Mouse (Mus musculus): ENCODE data around the gene Mrtfa. TPM values are rescaled to one million over a fixed set of nuclear protein-coding genes. Genes with fewer than 3 reads are reported as not detected.

Mrtfa gene
- total and polyA plus RNA-seq, 3 experiments, result 2.3 to 18.3 (median 17.2) TPM

- Histone ChIP-seq H3K4me1 (ENCODE audit: insufficient read depth, low read depth, low read length) (no peaks in the 10 kb centered on the region), H3K9me3 (replicated peaks) (no peaks in the 10 kb centered on the region), H3K4me3 (ENCODE audit: low read depth, low read length) (no peak overlapping the region), H3K27me3 (ENCODE audit: insufficient read depth, low read length) (no peaks in the 10 kb centered on the region), H3K36me3 (replicated peaks) (peaks cover 9% of the 10 kb centered on the region)
- TF ChIP-seq TAL1 (conservative IDR thresholded peaks at IDR 0.05; ENCODE audit: low read depth, low read length) (no peak), CTCF (IDR thresholded peaks at IDR 0.05; ENCODE audit: low read depth, low read length) (no peak), POLR2AphosphoS5 (IDR thresholded peaks at IDR 0.05; ENCODE audit: insufficient replicate concordance, low read depth, low read length) (no peak), GATA2 (IDR thresholded peaks at IDR 0.05; ENCODE audit: borderline replicate concordance, low read depth, low read length) (no peak), GATA1 (IDR thresholded peaks at IDR 0.05; ENCODE audit: borderline replicate concordance, low read length) (no peak)
- no peak for ATAC-seq (ENCODE audit: extremely low read depth, insufficient number of reproducible peaks, low FRiP score, poor library complexity, severe bottlenecking)
- no peak for DNase-seq (ENCODE audit: low spot score)
Measured at GRCm38 (mm10) chr15:81118226-81118625, 72.3 kb downstream of the Mrtfa start.

GRCm38 (mm10) chr15:81112589-81112988, 78.0 kb downstream of the Mrtfa start:
- no peak for DNase-seq (ENCODE audit: low spot score)
- ATAC-seq (ENCODE audit: extremely low read depth, insufficient number of reproducible peaks, low FRiP score, poor library complexity, severe bottlenecking), result no peak
- Histone ChIP-seq H3K4me1 (ENCODE audit: insufficient read depth, low read depth, low read length) (no peaks in the 10 kb centered on the region), H3K4me3 (ENCODE audit: low read depth, low read length) (no peak overlapping the region), H3K36me3 (replicated peaks) (peaks cover 9% of the 10 kb centered on the region), H3K27me3 (ENCODE audit: insufficient read depth, low read length) (no peaks in the 10 kb centered on the region), H3K9me3 (replicated peaks) (no peaks in the 10 kb centered on the region)
- TF ChIP-seq POLR2AphosphoS5 (IDR thresholded peaks at IDR 0.05; ENCODE audit: insufficient replicate concordance, low read depth, low read length), result no peak
- no peak for TF ChIP-seq CTCF (IDR thresholded peaks at IDR 0.05; ENCODE audit: low read depth, low read length)

GRCm38 (mm10) chr15:81110315-81110714, 80.2 kb downstream of the Mrtfa start:
- DNase-seq (ENCODE audit: low spot score), result no peak
- TF ChIP-seq POLR2AphosphoS5 (IDR thresholded peaks at IDR 0.05; ENCODE audit: insufficient replicate concordance, low read depth, low read length) (no peak), TAL1 (conservative IDR thresholded peaks at IDR 0.05; ENCODE audit: low read depth, low read length) (no peak), GATA2 (IDR thresholded peaks at IDR 0.05; ENCODE audit: borderline replicate concordance, low read depth, low read length) (no peak), CTCF (IDR thresholded peaks at IDR 0.05; ENCODE audit: low read depth, low read length) (no peak), GATA1 (IDR thresholded peaks at IDR 0.05; ENCODE audit: borderline replicate concordance, low read length) (no peak)
- ATAC-seq (ENCODE audit: extremely low read depth, insufficient number of reproducible peaks, low FRiP score, poor library complexity, severe bottlenecking), result no peak
- Histone ChIP-seq H3K36me3 (replicated peaks) (peaks cover under 1% of the 10 kb centered on the region), H3K4me3 (ENCODE audit: low read depth, low read length) (no peak overlapping the region), H3K4me1 (ENCODE audit: insufficient read depth, low read depth, low read length) (no peaks in the 10 kb centered on the region), H3K27me3 (ENCODE audit: insufficient read depth, low read length) (no peaks in the 10 kb centered on the region), H3K9me3 (replicated peaks) (no peaks in the 10 kb centered on the region)

- H3K27me3 ChIP-seq (ENCODE audit: insufficient read depth, low read length), result no peaks in the 10 kb centered on the region
- TF ChIP-seq CTCF (IDR thresholded peaks at IDR 0.05; ENCODE audit: low read depth, low read length) (no peak), POLR2AphosphoS5 (IDR thresholded peaks at IDR 0.05; ENCODE audit: insufficient replicate concordance, low read depth, low read length) (no peak), GATA1 (IDR thresholded peaks at IDR 0.05; ENCODE audit: borderline replicate concordance, low read length) (no peak), GATA2 (IDR thresholded peaks at IDR 0.05; ENCODE audit: borderline replicate concordance, low read depth, low read length) (no peak), TAL1 (conservative IDR thresholded peaks at IDR 0.05; ENCODE audit: low read depth, low read length) (no peak)
- no peak overlapping the region for H3K4me3 ChIP-seq (ENCODE audit: low read depth, low read length)
- H3K4me1 ChIP-seq (ENCODE audit: insufficient read depth, low read depth, low read length), result peaks cover 3% of the 10 kb centered on the region; the same call in 1 of the 2 replicates
- H3K9me3 ChIP-seq (replicated peaks), result no peaks in the 10 kb centered on the region
- ATAC-seq (ENCODE audit: extremely low read depth, insufficient number of reproducible peaks, low FRiP score, poor library complexity, severe bottlenecking) (no peak), DNase-seq (ENCODE audit: low spot score) (no peak)
- H3K36me3 ChIP-seq (replicated peaks), result no peaks in the 10 kb centered on the region
Measured at GRCm38 (mm10) chr15:81105962-81106361, 84.6 kb downstream of the Mrtfa start.

GRCm38 (mm10) chr15:81104585-81105259, 85.8 kb downstream of the Mrtfa start:
- no peak overlapping the region for H3K4me3 ChIP-seq (ENCODE audit: low read depth, low read length)
- H3K4me1 ChIP-seq (ENCODE audit: insufficient read depth, low read depth, low read length), result peaks cover 3% of the 10 kb centered on the region; the same call in 1 of the 2 replicates
- no peaks in the 10 kb centered on the region for H3K36me3 ChIP-seq (replicated peaks)
- H3K9me3 ChIP-seq (replicated peaks), result no peaks in the 10 kb centered on the region
- H3K27me3 ChIP-seq (ENCODE audit: insufficient read depth, low read length), result no peaks in the 10 kb centered on the region
- no peak for ATAC-seq (ENCODE audit: extremely low read depth, insufficient number of reproducible peaks, low FRiP score, poor library complexity, severe bottlenecking)
- no peak for DNase-seq (ENCODE audit: low spot score)
- TF ChIP-seq TAL1 (conservative IDR thresholded peaks at IDR 0.05; ENCODE audit: low read depth, low read length) (no peak), CTCF (IDR thresholded peaks at IDR 0.05; ENCODE audit: low read depth, low read length) (no peak), GATA1 (IDR thresholded peaks at IDR 0.05; ENCODE audit: borderline replicate concordance, low read length) (no peak), POLR2AphosphoS5 (IDR thresholded peaks at IDR 0.05; ENCODE audit: insufficient replicate concordance, low read depth, low read length) (no peak), GATA2 (IDR thresholded peaks at IDR 0.05; ENCODE audit: borderline replicate concordance, low read depth, low read length) (no peak)

- Histone ChIP-seq H3K4me3 (ENCODE audit: low read depth, low read length) (no peak overlapping the region), H3K36me3 (replicated peaks) (no peaks in the 10 kb centered on the region), H3K4me1 (ENCODE audit: insufficient read depth, low read depth, low read length) (peaks cover 3% of the 10 kb centered on the region; the same call in 1 of the 2 replicates), H3K9me3 (replicated peaks) (no peaks in the 10 kb centered on the region), H3K27me3 (ENCODE audit: insufficient read depth, low read length) (no peaks in the 10 kb centered on the region)
- DNase-seq (ENCODE audit: low spot score), result no peak
- no peak for ATAC-seq (ENCODE audit: extremely low read depth, insufficient number of reproducible peaks, low FRiP score, poor library complexity, severe bottlenecking)
- no peak for TF ChIP-seq CTCF (IDR thresholded peaks at IDR 0.05; ENCODE audit: low read depth, low read length)
- TF ChIP-seq GATA2 (IDR thresholded peaks at IDR 0.05; ENCODE audit: borderline replicate concordance, low read depth, low read length), result no peak
- TF ChIP-seq POLR2AphosphoS5 (IDR thresholded peaks at IDR 0.05; ENCODE audit: insufficient replicate concordance, low read depth, low read length), result no peak
- no peak for TF ChIP-seq TAL1 (conservative IDR thresholded peaks at IDR 0.05; ENCODE audit: low read depth, low read length)
- TF ChIP-seq GATA1 (IDR thresholded peaks at IDR 0.05; ENCODE audit: borderline replicate concordance, low read length), result no peak
Measured at GRCm38 (mm10) chr15:81103500-81103899, 87.1 kb downstream of the Mrtfa start.

Measured in G1E (cell line).